Mouse (Mus musculus) embryonic facial prominence, embryonic 11.5 days (tissue): ENCODE measurements around the gene Ppp4r4. TPM values are rescaled to one million over a fixed set of nuclear protein-coding genes. Genes with fewer than 3 reads are reported as not detected.

Source experiments
- ATAC-seq: fragments of 200-750 bp; cut with Nextera tagmentation; replicated peaks from 2 replicates; pipeline ENCODE4 v1.8.0; 2017; ENCODE audit warnings: low read depth; ENCODE audit not compliant: insufficient number of reproducible peaks, low FRiP score, low TSS enrichment
- DNase-seq: peaks from one replicate; pipeline ENCODE4 v3.0.0-alpha.2; 2015; ENCODE audit warnings: low spot score
- H3K27ac ChIP-seq: fragments of 300-500 bp; sonication (generic); replicated peaks from 2 replicates; pipeline ENCODE4 v1.5.1; 2014; ENCODE audit warnings: mild to moderate bottlenecking, low read depth, low read length, control low read depth
- H3K27me3 ChIP-seq: fragments of 300-500 bp; sonication (generic); 2 replicates; pipeline ENCODE4 v1.6.1; 2014; ENCODE audit warnings: mild to moderate bottlenecking, low read length, moderate library complexity, mixed read lengths; ENCODE audit not compliant: control insufficient read depth, insufficient read depth
- H3K36me3 ChIP-seq: fragments of 300-500 bp; sonication (generic); replicated peaks from 2 replicates; pipeline ENCODE4 v1.6.1; 2014; ENCODE audit warnings: low read depth, mild to moderate bottlenecking, low read length, moderate library complexity, mixed read lengths; ENCODE audit not compliant: control insufficient read depth, insufficient read depth
- H3K4me1 ChIP-seq: fragments of 300-500 bp; sonication (generic); 2 replicates; pipeline ENCODE4 v1.6.1; 2014; ENCODE audit warnings: low read length, mixed read lengths; ENCODE audit not compliant: control insufficient read depth, insufficient read depth
- H3K4me2 ChIP-seq: fragments of 300-500 bp; sonication (generic); 2 replicates; pipeline ENCODE4 v1.6.1; 2014; ENCODE audit warnings: low read depth, mild to moderate bottlenecking, control low read depth, low read length, moderate library complexity
- H3K4me3 ChIP-seq: fragments of 300-500 bp; sonication (generic); 2 replicates; pipeline ENCODE4 v1.5.1; 2014; ENCODE audit warnings: low read depth, low read length, control low read depth
- H3K9ac ChIP-seq: fragments of 300-500 bp; sonication (generic); replicated peaks from 2 replicates; pipeline ENCODE4 v1.6.1; 2014; ENCODE audit warnings: mild to moderate bottlenecking, control low read depth, low read length
- H3K9me3 ChIP-seq: fragments of 300-500 bp; sonication (generic); replicated peaks from 2 replicates; pipeline ENCODE4 v1.6.1; 2016; ENCODE audit warnings: mild to moderate bottlenecking, low read length, inconsistent platforms, mixed read lengths; ENCODE audit not compliant: control insufficient read depth
- WGBS: fragments of 180-500 bp; shearing (Covaris S2); extraction: QIAGEN DNeasy Blood & Tissue Kit; methylation state at CpG from one replicate; pipeline ENCODE4 v1.1.7; 2014; 5-methylcytosine and 5-hydroxymethylcytosine counted together
- polyA plus RNA-seq: library from polyadenylated mRNA; unstranded; fragments of >200 nt; fragmentation: Nextera tagmentation; extraction: Ambion mirVana; gene quantifications from 2 replicates; pipeline ENCODE4 v1.2.1, GENCODE M21; 2014

Gene Ppp4r4
- polyA plus RNA-seq, 1 experiment from 2014 or later = 2.2 TPM

- Histone ChIP-seq H3K9me3 (no peaks in the 10 kb centered on the region), H3K4me1 (no peaks in the 10 kb centered on the region), H3K27me3 (no peaks in the 10 kb centered on the region), H3K27ac (no peak overlapping the region), H3K9ac (no peak overlapping the region), H3K36me3 (no peaks in the 10 kb centered on the region), H3K4me3 (no peak overlapping the region), H3K4me2 (no peak overlapping the region)
- WGBS = 27% methylated on average over 5 of the region's 5 CpGs
- DNase-seq (peak; percentile 0), ATAC-seq (no peak)
Observed at GRCm38 (mm10) chr12:103644601-103645000, 112.5 kb downstream of the Ppp4r4 start.

DNA sequence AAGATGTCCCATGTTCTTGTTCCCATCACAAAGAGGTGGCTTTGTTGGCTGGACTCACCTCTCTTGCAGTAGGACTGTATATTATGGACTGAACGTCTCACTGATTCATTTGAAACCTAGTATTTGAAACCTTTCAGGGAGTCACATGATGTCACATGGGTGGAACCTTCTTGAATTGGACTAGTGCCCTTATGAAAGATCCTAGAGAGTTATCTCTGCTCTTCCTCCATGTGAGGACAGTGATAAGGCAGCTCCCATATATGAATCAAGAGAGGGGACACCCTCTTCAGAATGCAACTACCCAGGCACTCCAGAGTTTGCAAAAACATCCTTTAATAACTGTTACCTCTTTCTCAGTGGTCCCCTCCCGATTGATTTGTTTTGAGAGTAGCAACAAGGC is 114.2 kb downstream of the Ppp4r4 start:
- Histone ChIP-seq H3K27me3 (no peaks in the 10 kb centered on the region), H3K27ac (no peak overlapping the region), H3K9me3 (no peaks in the 10 kb centered on the region), H3K9ac (no peak overlapping the region), H3K4me3 (no peak overlapping the region), H3K4me2 (no peak overlapping the region), H3K36me3 (no peaks in the 10 kb centered on the region), H3K4me1 (no peaks in the 10 kb centered on the region)
- DNase-seq (no peak), ATAC-seq (no peak)
- WGBS = 83% methylated on average over 2 of the region's 2 CpGs

GRCm38 (mm10) chr12:103653836-103654235 is 121.8 kb downstream of the Ppp4r4 start:
- 85% methylated on average over 2 of the region's 2 CpGs for WGBS
- no peak overlapping the region for H3K9ac ChIP-seq
- no peaks in the 10 kb centered on the region for H3K27me3 ChIP-seq
- H3K4me2 ChIP-seq = no peak overlapping the region
- no peaks in the 10 kb centered on the region for H3K36me3 ChIP-seq
- H3K4me1 ChIP-seq = no peaks in the 10 kb centered on the region
- H3K9me3 ChIP-seq = no peaks in the 10 kb centered on the region
- ATAC-seq (no peak), DNase-seq (no peak)
- H3K4me3 ChIP-seq = no peak overlapping the region
- H3K27ac ChIP-seq = no peak overlapping the region

DNA sequence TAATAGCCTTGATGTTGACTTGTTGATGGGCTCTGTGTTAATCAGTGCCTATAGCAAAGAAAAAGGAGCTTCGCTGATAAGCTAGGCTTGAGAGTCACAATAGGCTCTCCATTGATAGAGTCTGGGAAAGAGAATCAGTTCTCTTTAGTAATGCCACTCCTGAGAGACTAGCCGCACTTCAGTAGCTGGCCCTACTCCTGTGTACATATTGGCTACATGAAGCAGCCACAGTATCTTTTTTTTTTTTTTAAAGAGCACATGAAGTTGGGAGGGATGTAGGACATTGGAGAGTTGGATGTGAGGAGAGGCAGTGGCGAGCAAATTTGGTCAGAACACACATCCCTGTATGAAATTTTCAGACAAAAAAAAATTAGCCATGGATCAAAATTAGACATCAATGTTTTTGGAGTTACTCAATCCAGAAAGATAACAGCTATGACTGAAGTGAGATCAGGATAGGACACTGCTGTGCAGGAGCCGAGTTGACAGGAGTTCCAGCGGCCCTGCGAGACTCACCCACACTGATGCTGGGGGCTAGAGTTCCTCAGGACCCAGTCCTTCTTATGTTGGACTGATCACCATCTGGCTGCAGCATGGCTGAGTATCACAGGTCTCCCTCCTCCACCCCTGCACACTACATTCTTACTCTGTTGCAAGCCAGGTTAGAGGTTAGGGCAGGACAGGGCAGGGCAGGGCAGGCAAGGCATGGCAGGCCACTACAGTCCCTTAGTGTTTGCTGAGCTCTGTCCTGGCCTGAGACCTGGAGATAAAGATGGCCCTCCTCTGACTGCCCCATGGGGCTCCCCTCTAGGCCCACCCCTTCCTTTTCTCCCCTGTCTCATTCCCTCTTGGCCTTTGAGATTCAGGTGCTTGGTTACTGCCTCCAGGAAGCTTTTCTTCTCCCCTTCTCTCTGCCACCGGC is 123.3 kb downstream of the Ppp4r4 start:
- H3K4me3 ChIP-seq = no peak overlapping the region
- H3K4me2 ChIP-seq = no peak overlapping the region
- H3K9me3 ChIP-seq = no peaks in the 10 kb centered on the region
- no peak overlapping the region for H3K9ac ChIP-seq
- DNase-seq = no peak
- H3K4me1 ChIP-seq = no peaks in the 10 kb centered on the region
- no peaks in the 10 kb centered on the region for H3K27me3 ChIP-seq
- no peak overlapping the region for H3K27ac ChIP-seq
- WGBS = 85% methylated on average over 7 of the region's 7 CpGs
- H3K36me3 ChIP-seq = no peaks in the 10 kb centered on the region
- no peak for ATAC-seq

GRCm38 (mm10) chr12:103656848-103657626 is 125.0 kb downstream of the Ppp4r4 start, which contains the start of gene Serpina6:
Serpina6 (minus strand) TSS chr12:103657212.
- no peak within 1 kb of the TSS for H3K27ac ChIP-seq
- H3K4me3 ChIP-seq = no peak within 1 kb of the TSS
- no peak within 1 kb of the TSS for H3K9ac ChIP-seq
- no peaks in the 10 kb centered on the region for H3K9me3 ChIP-seq
- DNase-seq (no peak), ATAC-seq (no peak)
- no peaks in the 10 kb centered on the region for H3K27me3 ChIP-seq
- no peaks in the 10 kb centered on the region for H3K36me3 ChIP-seq
- H3K4me1 ChIP-seq = no peaks in the 10 kb centered on the region
- 84% methylated on average over 9 of the region's 9 CpGs for WGBS
- H3K4me2 ChIP-seq = no peak within 1 kb of the TSS

DNA sequence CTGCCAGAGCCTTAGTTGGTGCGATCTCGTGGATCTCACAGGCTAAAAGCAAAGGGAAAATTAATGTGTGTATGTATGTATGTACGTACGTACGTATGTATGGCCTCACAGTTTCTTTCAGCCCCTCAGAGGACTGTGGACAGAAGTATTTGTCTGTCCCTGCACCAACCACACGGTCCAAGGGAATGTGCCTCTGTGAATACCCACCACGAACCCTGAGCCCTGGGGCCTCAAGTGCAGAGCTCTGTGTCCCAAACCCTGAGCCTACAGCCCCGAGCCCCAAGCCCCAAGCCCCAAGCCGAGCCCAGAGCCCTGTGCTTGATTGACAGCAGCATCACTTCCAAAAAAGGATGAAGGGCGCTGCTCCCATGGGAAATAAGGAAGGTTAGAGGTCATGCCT is 125.9 kb downstream of the Ppp4r4 start:
- H3K9ac ChIP-seq = no peak overlapping the region
- no peaks in the 10 kb centered on the region for H3K4me1 ChIP-seq
- H3K4me3 ChIP-seq = no peak overlapping the region
- DNase-seq (no peak), ATAC-seq (no peak)
- H3K27me3 ChIP-seq = no peaks in the 10 kb centered on the region
- 73% methylated on average over 10 of the region's 10 CpGs for WGBS
- H3K4me2 ChIP-seq = no peak overlapping the region
- H3K27ac ChIP-seq = no peak overlapping the region
- H3K36me3 ChIP-seq = no peaks in the 10 kb centered on the region
- H3K9me3 ChIP-seq = no peaks in the 10 kb centered on the region

GRCm38 (mm10) chr12:103659171-103659570 is 127.1 kb downstream of the Ppp4r4 start:
- no peaks in the 10 kb centered on the region for H3K4me1 ChIP-seq
- H3K9ac ChIP-seq = no peak overlapping the region
- no peaks in the 10 kb centered on the region for H3K36me3 ChIP-seq
- H3K9me3 ChIP-seq = no peaks in the 10 kb centered on the region
- H3K27me3 ChIP-seq = no peaks in the 10 kb centered on the region
- no peak overlapping the region for H3K4me2 ChIP-seq
- H3K4me3 ChIP-seq = no peak overlapping the region
- 75% methylated on average over 2 of the region's 2 CpGs for WGBS
- ATAC-seq (no peak), DNase-seq (no peak)
- no peak overlapping the region for H3K27ac ChIP-seq

DNA sequence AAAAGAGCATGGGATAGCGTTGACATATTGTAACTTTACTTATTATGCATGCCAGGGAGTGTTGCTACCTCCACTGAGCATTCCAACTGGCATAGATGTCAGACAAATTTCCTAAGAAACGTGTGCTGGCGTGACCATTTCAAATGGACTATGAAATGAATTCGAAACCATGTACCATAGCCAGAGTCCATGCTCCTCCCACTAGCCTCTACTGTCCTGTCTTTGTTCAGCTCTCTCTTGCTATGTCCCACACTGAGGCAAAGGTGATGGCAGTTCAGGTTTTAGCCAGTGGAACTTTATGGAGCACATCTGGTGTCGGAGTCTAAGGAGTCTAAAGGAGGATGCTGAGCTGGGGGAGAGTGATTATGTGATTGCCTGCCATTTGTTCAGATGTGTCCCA is 128.0 kb downstream of the Ppp4r4 start:
- Histone ChIP-seq H3K4me2 (no peak overlapping the region), H3K27ac (no peak overlapping the region), H3K9me3 (no peaks in the 10 kb centered on the region), H3K9ac (no peak overlapping the region), H3K4me1 (no peaks in the 10 kb centered on the region), H3K27me3 (no peaks in the 10 kb centered on the region), H3K36me3 (no peaks in the 10 kb centered on the region), H3K4me3 (no peak overlapping the region)
- WGBS = 88% methylated on average over 5 of the region's 5 CpGs
- DNase-seq = no peak
- ATAC-seq = no peak
